Mouse (Mus musculus) c-Kit-negative CD71-positive TER-119-positive erythroid progenitor cells, embryonic 14.5 days (primary cell): ENCODE results near the gene Ncapg.

Experiments
- DNase-seq: peaks from one replicate; pipeline ENCODE4 v3.0.0-alpha.2; 2013; ENCODE audit warnings: low read depth, low spot score

Gene Ncapg

DNA sequence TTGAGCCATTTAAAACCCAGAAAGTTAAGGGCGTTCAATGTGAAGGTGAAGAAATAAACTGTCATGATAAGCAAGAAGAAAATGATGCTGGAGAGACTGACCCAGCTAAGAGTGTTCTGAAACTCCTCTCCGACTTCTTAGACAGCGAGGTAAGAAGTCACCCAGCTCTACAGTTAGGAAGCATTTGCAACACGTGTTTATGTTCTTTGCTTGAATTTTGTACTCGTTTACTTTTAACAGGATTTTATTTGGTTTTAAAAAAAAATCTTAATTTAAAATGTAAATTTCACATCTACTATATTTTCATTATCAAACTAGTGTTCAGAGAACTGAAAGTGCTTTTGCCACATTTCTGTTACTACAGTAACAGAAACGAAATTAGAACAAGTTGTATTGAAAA lies 22.0 kb downstream of the Ncapg start:
- no peak for DNase-seq

GRCm38 (mm10) chr5:45706811-45707210 lies 37.1 kb downstream of the Ncapg start:
- DNase-seq = no peak

DNA sequence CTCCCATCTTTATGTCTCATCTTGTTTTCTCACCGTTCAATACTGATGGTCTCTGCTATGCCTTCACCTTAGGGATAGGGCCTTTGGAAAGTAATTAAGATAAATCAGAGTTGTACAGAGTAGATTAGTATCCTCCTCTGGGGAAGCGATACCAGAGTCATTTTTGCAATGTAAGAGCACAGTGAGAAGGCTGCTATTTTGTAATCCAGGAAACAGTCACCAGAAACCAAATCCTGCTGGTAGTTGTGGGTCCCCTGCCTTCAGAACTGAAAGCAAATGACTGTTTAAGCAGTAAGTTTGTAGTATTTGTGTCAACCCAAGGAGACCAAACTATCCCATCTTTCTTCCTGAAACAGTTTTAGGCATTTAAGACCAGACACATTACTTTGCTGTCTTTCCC lies 39.9 kb downstream of the Ncapg start:
- DNase-seq = no peak

DNA sequence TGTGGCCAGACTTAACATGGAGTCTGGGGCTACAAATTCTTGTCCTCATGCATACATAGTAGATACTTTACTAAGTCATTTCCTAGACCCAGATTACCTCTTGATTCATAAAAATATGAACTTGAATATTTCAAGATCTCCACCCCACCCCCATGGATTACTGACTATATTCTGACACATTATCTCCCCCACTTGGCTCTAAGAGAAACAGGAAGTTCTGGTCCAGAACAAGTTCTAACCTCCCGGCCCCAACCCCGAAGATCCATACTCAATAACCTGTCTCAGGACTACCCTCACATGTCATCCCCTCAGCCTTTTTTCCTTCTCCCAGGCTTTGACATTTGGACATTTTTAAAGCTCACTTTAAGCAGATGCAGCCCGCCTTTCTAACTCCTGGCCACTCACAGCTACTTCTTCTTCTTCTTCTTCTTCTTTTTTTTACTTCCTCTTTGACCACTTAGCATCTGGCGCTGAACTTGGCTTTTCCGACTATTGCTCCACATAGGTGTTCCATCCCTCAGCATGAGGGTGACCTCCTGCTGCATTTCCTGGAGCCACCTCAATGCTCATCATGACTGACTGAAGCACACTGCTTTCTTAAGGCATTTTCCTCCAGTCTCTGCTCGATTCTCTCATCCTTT lies 49.2 kb downstream of the Ncapg start:
- DNase-seq = no peak

DNA sequence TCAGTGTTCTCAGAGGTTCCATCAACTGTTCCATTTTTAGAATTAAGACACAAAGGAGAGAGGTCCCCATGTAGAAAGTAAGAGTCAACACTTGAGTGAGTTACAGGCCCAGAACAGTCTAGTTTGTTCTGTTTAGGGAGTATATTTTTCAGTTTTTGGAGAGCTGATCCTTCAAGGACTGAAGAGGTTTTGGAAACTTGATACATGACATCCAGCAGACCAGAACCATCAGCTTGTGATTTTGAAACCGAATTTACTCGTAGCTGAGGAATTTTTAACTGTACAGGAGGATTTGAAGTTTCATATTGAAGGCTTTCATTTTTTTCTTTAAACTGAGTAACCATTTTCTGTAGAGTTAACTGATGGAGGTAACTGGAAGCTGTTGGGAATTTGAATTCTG lies 64.0 kb downstream of the Ncapg start:
- DNase-seq = no peak

GRCm38 (mm10) chr5:45737911-45738310 lies 68.2 kb downstream of the Ncapg start:
- no peak for DNase-seq
